Mouse (Mus musculus) limb, embryonic 15.5 days (tissue): ENCODE data around the gene Itpr3. TPM values are rescaled to one million over a fixed set of nuclear protein-coding genes. Genes with fewer than 3 reads are reported as not detected.

Experiments used
- ATAC-seq: fragments of 200-750 bp; cut with Nextera tagmentation; 2 replicates; pipeline ENCODE4 v1.8.0; 2017; ENCODE audit warnings: low read depth, moderate TSS enrichment; ENCODE audit not compliant: insufficient number of reproducible peaks, low FRiP score, low TSS enrichment
- H3K27ac ChIP-seq: fragments of 300-500 bp; sonication (generic); 2 replicates; pipeline ENCODE4 v1.5.1; 2015; ENCODE audit warnings: moderate library complexity, mild to moderate bottlenecking, inconsistent platforms
- H3K27me3 ChIP-seq: fragments of 300-500 bp; sonication (generic); 2 replicates; pipeline ENCODE4 v1.6.1; 2015; ENCODE audit warnings: inconsistent platforms
- H3K36me3 ChIP-seq: fragments of 300-500 bp; sonication (generic); 2 replicates; pipeline ENCODE4 v1.6.1; 2015; ENCODE audit warnings: inconsistent platforms
- H3K4me1 ChIP-seq: fragments of 300-500 bp; sonication (generic); 2 replicates; pipeline ENCODE4 v1.6.1; 2015; ENCODE audit warnings: inconsistent platforms
- H3K4me2 ChIP-seq: fragments of 300-500 bp; sonication (generic); 2 replicates; pipeline ENCODE4 v1.6.1; 2015; ENCODE audit warnings: mild to moderate bottlenecking, inconsistent platforms
- H3K4me3 ChIP-seq: fragments of 300-500 bp; sonication (generic); 2 replicates; pipeline ENCODE4 v1.5.1; 2015; ENCODE audit warnings: mild to moderate bottlenecking, inconsistent platforms
- H3K9ac ChIP-seq: fragments of 300-500 bp; sonication (generic); 2 replicates; pipeline ENCODE4 v1.6.1; 2015; ENCODE audit warnings: inconsistent platforms
- H3K9me3 ChIP-seq: fragments of 300-500 bp; sonication (generic); 2 replicates; pipeline ENCODE4 v1.6.1; 2016; ENCODE audit warnings: inconsistent platforms
- WGBS: fragments of 180-500 bp; shearing (Covaris S2); methylation state at CpG from one replicate; pipeline ENCODE4 v1.1.7; 2015; 5-methylcytosine and 5-hydroxymethylcytosine counted together
- polyA plus RNA-seq: library from polyadenylated mRNA; unstranded; fragments of >200 nt; fragmentation: Nextera tagmentation; extraction: Ambion mirVana; gene quantifications from 2 replicates; pipeline ENCODE4 v1.2.1, GENCODE M21; 2015

The Itpr3 gene
- polyA plus RNA-seq, 1 experiment from 2014 or later: 4.3 TPM

DNA sequence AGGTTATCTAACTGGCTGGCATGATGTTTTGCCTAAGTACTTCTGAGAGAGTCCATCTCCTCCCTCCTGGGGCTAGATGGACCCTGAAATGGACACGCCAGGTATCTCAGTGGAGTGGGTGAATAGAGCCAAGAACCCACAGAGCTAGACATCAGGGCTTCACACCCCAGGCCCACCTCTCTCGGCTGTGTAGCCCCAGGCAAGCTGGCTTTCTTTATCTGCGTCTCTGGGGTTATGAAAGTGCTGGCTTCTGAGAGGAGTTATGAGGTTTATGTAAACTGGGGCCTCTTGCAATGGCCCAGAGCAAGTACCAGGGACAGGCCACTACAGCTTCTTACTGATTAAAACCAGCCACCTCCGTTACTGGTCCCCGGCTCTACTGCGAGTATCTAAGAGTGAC is 97.8 kb downstream of the Itpr3 start:
- Histone ChIP-seq H3K27ac (0 out of 2 replicates have a peak overlapping the region, but pooled peaks have one; percentile 79), H3K36me3 (no peaks in the 10 kb centered on the region), H3K4me2 (no peak overlapping the region), H3K27me3 (no peaks in the 10 kb centered on the region), H3K4me1 (peaks cover 44% of the 10 kb centered on the region), H3K9me3 (no peaks in the 10 kb centered on the region), H3K9ac (no peak overlapping the region), H3K4me3 (no peak overlapping the region)
- WGBS: 45% methylated on average over 6 of the region's 6 CpGs
- no peak for ATAC-seq

DNA sequence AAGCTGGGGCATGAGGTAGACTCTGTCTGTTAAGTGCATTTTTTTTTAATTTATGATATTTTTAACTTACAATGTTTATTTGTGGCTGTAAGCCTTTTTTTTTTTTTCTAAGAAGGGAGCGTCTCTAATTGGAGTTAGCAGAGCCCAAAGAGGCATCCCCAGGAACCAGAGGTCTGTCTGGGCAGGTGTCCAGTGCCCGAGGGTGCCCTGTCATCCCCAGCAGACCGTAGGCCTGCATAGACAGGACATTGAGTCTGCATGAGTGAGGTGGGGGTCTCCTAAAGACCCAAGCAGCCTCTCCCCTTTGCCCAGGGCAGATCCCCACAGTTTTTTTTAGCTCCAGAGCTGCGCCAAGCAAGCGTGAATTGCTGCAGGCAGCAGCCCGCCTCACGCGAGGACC is 98.6 kb downstream of the Itpr3 start:
- peaks cover 40% of the 10 kb centered on the region for H3K4me1 ChIP-seq
- H3K27me3 ChIP-seq: no peaks in the 10 kb centered on the region
- H3K27ac ChIP-seq: no peak overlapping the region
- H3K4me3 ChIP-seq: no peak overlapping the region
- WGBS: 77% methylated on average over 8 of the region's 8 CpGs
- ATAC-seq: no peak
- H3K9me3 ChIP-seq: no peaks in the 10 kb centered on the region
- H3K9ac ChIP-seq: no peak overlapping the region
- no peaks in the 10 kb centered on the region for H3K36me3 ChIP-seq
- no peak overlapping the region for H3K4me2 ChIP-seq

DNA sequence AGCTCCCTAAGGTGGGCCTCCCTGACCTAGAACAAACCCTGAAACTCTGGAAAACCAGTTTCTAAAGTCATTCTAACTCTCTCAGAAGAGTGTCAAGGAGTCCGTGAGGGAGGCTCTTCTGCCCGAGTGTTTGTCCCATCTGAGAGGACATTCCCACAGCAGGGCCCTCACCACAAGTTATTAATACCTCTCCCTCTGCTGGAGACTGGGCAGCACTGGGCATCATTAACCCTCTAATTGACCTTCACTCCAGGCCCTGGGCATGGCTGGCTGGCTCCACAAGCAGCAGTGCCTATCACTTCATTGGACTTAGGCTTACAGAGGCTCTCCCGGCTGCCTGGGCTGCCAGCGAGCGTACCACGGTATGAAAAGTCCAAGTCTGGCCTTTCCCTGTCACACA is 101.3 kb downstream of the Itpr3 start:
- Histone ChIP-seq H3K9me3 (no peaks in the 10 kb centered on the region), H3K9ac (no peak overlapping the region), H3K36me3 (no peaks in the 10 kb centered on the region), H3K27ac (no peak overlapping the region), H3K27me3 (no peaks in the 10 kb centered on the region), H3K4me3 (no peak overlapping the region), H3K4me1 (peaks cover 33% of the 10 kb centered on the region), H3K4me2 (no peak overlapping the region)
- 74% methylated on average over 6 of the region's 6 CpGs for WGBS
- ATAC-seq: no peak

DNA sequence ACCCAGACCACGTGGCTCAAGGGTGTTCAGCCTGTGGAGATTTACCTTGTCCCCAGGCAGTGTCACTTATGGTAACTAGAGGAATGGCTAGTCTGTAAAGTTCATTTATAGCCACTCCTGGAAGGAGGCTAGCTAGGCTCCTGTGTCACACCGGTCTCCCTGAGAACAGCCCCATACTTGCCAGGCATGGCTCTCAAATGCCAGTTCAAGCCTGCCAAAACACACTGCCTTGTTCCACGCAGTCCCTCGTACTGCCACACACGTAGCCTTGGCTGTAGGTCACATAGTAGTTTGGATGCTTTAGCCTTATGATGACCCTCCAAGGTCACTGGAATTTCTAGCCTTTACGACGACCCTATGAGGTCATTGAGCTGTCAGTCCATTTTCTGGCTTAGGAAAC is 102.1 kb downstream of the Itpr3 start:
- ATAC-seq: no peak
- WGBS: 67% methylated on average over 7 of the region's 7 CpGs
- no peak overlapping the region for H3K27ac ChIP-seq

DNA sequence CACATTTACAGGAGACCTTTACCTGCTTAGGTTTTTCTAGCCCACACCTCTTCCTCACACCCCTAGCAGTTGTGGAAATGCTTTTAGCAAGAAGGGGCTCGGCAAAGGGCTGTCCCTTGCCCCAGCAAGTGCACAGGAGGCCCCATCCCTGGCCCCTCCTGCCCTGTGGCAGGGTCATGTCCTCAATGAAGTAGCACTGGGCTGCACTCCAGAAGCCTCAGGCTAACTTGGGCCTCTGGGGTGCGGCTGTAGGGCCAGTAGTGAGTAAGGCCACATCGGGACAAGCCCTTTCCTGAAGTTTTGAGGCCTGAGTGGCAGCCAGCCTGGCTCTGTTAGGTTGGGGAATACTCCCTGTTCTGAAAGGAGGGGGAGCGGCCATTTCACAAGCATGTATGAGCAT is 103.8 kb downstream of the Itpr3 start:
- 44% methylated on average over 4 of the region's 4 CpGs for WGBS
- Histone ChIP-seq H3K4me1 (peaks cover 20% of the 10 kb centered on the region), H3K9ac (no peak overlapping the region), H3K4me2 (no peak overlapping the region), H3K36me3 (no peaks in the 10 kb centered on the region), H3K4me3 (no peak overlapping the region), H3K9me3 (no peaks in the 10 kb centered on the region), H3K27me3 (no peaks in the 10 kb centered on the region), H3K27ac (no peak overlapping the region)
- ATAC-seq: no peak

More for the DNA sequence above, 102.1 kb downstream of the Itpr3 start:
- Histone ChIP-seq H3K4me2 (no peak overlapping the region), H3K36me3 (no peaks in the 10 kb centered on the region), H3K4me1 (peaks cover 26% of the 10 kb centered on the region), H3K4me3 (no peak overlapping the region), H3K9ac (no peak overlapping the region), H3K27me3 (no peaks in the 10 kb centered on the region), H3K9me3 (no peaks in the 10 kb centered on the region)

DNA sequence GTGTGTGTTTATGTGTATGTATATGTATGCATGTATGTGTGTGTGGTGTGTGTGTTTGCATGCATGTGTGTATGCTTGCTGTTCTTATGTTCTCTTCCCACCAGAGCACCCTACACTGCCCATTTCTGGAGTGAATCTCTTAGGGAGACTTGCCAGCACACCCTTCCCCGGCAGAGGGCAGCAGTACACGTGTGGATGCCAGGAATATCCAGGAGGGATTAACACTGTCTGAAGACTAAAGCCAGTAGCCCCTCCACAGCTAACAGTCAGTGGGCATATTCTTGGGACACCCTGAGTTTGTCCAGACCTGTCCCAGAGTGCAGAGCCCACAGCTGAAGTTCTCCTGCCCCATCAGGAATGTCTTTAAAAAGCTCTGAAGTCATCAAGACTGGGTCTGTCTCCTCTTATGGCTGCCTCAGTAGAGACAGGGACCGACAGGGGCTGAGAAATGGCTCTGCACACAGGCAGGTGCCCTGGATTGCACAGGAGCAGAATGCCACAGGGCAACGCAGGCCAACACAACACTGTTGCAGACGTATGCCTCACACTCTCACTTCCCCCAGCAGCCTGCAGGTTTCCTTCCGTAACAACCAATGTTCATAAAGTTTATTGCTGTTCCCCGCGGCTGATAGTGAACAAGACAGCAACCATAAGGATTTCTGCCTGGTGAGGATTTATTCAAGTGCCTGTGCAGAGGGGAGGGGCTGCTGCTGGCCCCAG is 108.1 kb downstream of the Itpr3 start:
- Histone ChIP-seq H3K27ac (no peak overlapping the region), H3K4me3 (no peak overlapping the region)
- 0 out of 2 replicates have a peak, but pooled peaks have one; percentile 16 for ATAC-seq

DNA sequence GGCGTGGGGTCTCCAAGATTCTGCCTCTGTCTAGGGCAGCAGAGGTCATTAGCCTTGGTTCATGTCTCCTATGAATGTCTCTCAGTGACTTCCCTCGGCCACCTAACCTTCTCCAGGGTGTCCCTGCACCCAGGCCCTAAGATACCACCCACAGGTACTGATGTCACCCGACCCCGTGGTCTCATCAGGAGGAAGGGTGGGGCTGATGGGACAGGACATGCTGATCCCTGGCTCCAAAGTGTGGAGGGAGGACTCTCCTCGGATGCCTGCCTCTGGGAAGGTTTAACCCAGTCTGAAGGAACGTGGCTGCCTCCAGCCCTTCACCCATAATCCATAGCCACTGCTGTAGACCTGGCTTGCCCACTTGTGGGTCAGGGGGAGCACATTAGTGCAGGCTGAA is 109.8 kb downstream of the Itpr3 start:
- H3K4me1 ChIP-seq: peaks cover 23% of the 10 kb centered on the region
- ATAC-seq: no peak
- no peaks in the 10 kb centered on the region for H3K9me3 ChIP-seq
- WGBS: 73% methylated on average over 6 of the region's 6 CpGs
- H3K4me3 ChIP-seq: no peak overlapping the region
- H3K36me3 ChIP-seq: no peaks in the 10 kb centered on the region
- no peak overlapping the region for H3K9ac ChIP-seq
- H3K4me2 ChIP-seq: no peak overlapping the region
- no peaks in the 10 kb centered on the region for H3K27me3 ChIP-seq
- H3K27ac ChIP-seq: no peak overlapping the region

More for the DNA sequence above, 108.1 kb downstream of the Itpr3 start:
- no peaks in the 10 kb centered on the region for H3K9me3 ChIP-seq
- WGBS: 22% methylated on average over 8 of the region's 8 CpGs
- H3K27me3 ChIP-seq: no peaks in the 10 kb centered on the region
- H3K36me3 ChIP-seq: no peaks in the 10 kb centered on the region
- peaks cover 30% of the 10 kb centered on the region for H3K4me1 ChIP-seq
- no peak overlapping the region for H3K4me2 ChIP-seq
- no peak overlapping the region for H3K9ac ChIP-seq

DNA sequence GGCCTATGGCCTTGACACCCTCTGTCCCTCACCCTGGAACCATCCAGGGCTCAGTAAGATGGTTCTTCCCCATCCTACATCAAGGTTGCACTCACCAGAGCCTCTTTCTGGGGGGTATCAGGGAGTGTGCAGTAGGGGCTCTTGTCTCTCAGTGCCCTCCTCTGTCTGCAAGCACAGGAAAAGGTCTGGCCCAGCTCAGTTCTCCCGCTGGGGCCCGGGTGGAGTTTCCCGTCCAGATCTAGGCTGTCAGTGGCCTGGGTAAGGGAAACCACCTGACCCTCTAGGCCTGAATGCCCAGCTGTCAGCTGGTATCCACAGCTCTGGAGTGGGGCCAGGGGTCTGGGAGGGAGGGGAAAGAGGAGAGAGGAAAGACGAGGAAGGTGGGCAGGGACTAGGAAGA is 110.4 kb downstream of the Itpr3 start, which contains the start of gene Ip6k3:
Ip6k3 (minus strand) TSS at position 251 of the 400 bp plus-strand sequence.
- Histone ChIP-seq H3K27ac (no peak within 1 kb of the TSS), H3K4me3 (no peak within 1 kb of the TSS), H3K4me2 (no peak within 1 kb of the TSS), H3K9ac (no peak within 1 kb of the TSS), H3K36me3 (no peaks in the 10 kb centered on the region), H3K27me3 (no peaks in the 10 kb centered on the region), H3K4me1 (peaks cover 23% of the 10 kb centered on the region), H3K9me3 (no peaks in the 10 kb centered on the region)
- no peak for ATAC-seq
- 57% methylated on average over 4 of the region's 4 CpGs for WGBS

DNA sequence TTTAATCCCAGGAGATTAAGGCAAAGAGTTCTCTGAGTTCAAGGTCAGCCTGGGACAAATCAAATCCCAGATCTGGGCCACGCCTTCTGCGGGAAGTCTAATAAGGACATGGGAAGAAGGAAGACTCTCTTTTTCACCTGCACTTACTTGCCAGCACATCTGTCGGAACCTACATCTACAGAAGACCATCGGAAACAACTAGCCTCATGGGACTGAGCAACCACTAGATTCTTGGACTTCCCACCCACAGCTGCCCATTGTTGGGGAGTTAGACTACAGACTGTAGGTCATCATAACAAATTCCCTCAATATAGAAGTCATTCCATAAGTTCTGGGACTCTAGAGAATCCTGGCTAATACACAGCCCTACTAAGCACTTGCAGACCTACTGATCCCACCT is 111.5 kb downstream of the Itpr3 start:
- H3K4me2 ChIP-seq: no peak overlapping the region
- H3K4me3 ChIP-seq: no peak overlapping the region
- H3K9ac ChIP-seq: no peak overlapping the region
- ATAC-seq: no peak
- WGBS: 88% methylated on average over 4 of the region's 4 CpGs
- H3K27ac ChIP-seq: no peak overlapping the region
- H3K36me3 ChIP-seq: no peaks in the 10 kb centered on the region
- H3K9me3 ChIP-seq: no peaks in the 10 kb centered on the region
- no peaks in the 10 kb centered on the region for H3K27me3 ChIP-seq
- H3K4me1 ChIP-seq: peaks cover 23% of the 10 kb centered on the region

DNA sequence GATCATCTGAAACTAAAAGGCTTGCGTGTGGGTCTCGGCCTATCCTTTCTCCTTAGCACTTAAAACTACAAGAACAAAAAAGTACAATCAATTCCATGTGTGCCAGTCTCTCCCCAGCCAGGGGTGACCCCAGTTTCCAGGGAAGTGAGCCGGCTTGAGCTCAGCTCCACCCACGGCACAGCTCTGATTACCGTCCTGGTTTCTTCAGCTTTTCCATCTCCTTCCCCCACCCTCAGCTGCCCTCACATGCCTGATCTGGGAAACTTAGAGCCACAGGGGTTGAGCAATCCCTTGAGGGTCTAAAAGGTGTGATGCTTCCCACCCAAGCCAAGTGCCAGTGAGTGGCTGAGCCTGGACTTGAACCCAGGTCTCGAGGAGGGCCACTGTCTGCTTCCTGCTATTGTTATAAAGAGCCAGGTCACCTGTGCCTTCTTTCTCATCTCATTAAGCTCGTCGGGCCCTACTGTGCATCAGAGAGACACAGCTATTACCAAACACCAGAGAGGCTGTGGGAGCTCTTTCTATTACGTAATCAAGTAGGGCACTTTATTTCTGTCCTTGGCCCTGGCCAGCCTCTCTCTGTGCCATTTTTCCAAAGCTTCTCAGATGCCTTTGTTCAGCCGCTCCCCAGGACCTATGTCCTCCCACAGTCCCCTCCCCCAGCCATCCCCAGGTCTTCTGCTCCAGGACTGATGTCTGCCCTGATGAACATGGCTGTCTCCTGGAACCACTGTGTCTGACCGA is 113.0 kb downstream of the Itpr3 start:
- 47% methylated on average over 11 of the region's 11 CpGs for WGBS
- H3K4me1 ChIP-seq: peaks cover 25% of the 10 kb centered on the region
- H3K9ac ChIP-seq: no peak overlapping the region
- peak overlapping the region; percentile 48 for H3K27ac ChIP-seq
- H3K9me3 ChIP-seq: no peaks in the 10 kb centered on the region
- H3K36me3 ChIP-seq: no peaks in the 10 kb centered on the region
- ATAC-seq: 0 out of 2 replicates have a peak, but pooled peaks have one; percentile 15
- no peaks in the 10 kb centered on the region for H3K27me3 ChIP-seq
- no peak overlapping the region for H3K4me3 ChIP-seq
- no peak overlapping the region for H3K4me2 ChIP-seq

DNA sequence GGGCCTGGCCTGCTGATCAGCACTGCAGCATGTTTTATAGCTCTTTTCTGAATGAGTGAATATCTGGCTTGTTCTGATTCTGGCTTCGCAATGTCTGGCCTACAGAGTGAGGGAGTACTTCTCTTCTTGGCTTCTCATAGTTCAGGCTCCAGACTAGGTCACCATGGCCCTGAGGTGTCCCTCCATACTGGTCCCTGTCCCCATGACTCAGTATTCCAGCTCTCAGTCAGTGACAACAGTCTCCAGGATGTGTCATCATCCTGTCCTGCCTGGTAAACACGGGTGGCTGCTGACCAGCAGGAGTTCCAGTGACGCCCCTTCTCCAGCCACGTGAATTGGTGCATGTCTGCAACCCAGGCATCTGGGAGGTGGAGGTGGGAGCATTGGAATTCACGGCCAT is 114.0 kb downstream of the Itpr3 start:
- Histone ChIP-seq H3K4me2 (no peak overlapping the region), H3K36me3 (no peaks in the 10 kb centered on the region), H3K4me1 (peaks cover 28% of the 10 kb centered on the region), H3K9ac (no peak overlapping the region), H3K27me3 (no peaks in the 10 kb centered on the region), H3K9me3 (no peaks in the 10 kb centered on the region), H3K27ac (no peak overlapping the region), H3K4me3 (no peak overlapping the region)
- 70% methylated on average over 5 of the region's 5 CpGs for WGBS
- ATAC-seq: no peak
